Mouse (Mus musculus) myocyte (in vitro differentiated cells): ENCODE results near the gene Palld. TPM values are rescaled to one million over a fixed set of nuclear protein-coding genes. Genes with fewer than 3 reads are reported as not detected.

ENCODE experiments used
- H3K27me3 ChIP-seq: one replicate; pipeline ENCODE4 v1.6.1; 2011; ENCODE audit not compliant: control insufficient read depth, insufficient read depth, insufficient read length
- H3K36me3 ChIP-seq: one replicate; pipeline ENCODE4 v1.6.1; 2011; ENCODE audit not compliant: control insufficient read depth, insufficient read depth
- H3K4me2 ChIP-seq: one replicate; pipeline ENCODE4 v1.6.1; 2011; ENCODE audit warnings: low read depth, control low read depth
- H3K4me3 ChIP-seq: one replicate; pipeline ENCODE4 v1.5.1; 2011; ENCODE audit warnings: mild to moderate bottlenecking, control low read depth, moderate library complexity
- H3K79me2 ChIP-seq: one replicate; pipeline ENCODE4 v1.6.1; 2011; ENCODE audit not compliant: control insufficient read depth, insufficient read depth
- H3ac ChIP-seq: one replicate; pipeline ENCODE4 v1.6.1; 2011; ENCODE audit not compliant: control insufficient read depth, insufficient read length
- CEBPB ChIP-seq: IDR thresholded peaks from 2 replicates; pipeline ENCODE4 v1.6.1; 2011; ENCODE audit warnings: mild to moderate bottlenecking, moderate library complexity; ENCODE audit not compliant: poor library complexity, insufficient read depth, severe bottlenecking
- E2F4 ChIP-seq: IDR thresholded peaks from one replicate; pipeline ENCODE4 v1.6.1; 2011; ENCODE audit warnings: mild to moderate bottlenecking, control low read depth, moderate library complexity; ENCODE audit not compliant: insufficient read depth
- MAX ChIP-seq: IDR thresholded peaks from one replicate; pipeline ENCODE4 v1.6.1; 2011; ENCODE audit warnings: low read depth, mild to moderate bottlenecking, control low read depth
- MYOD1 ChIP-seq, 3 experiments: IDR thresholded peaks; one replicate each; pipeline ENCODE4 v1.6.1; 2011; ENCODE audit warnings: control low read depth in 2 of 3, low read depth in 2 of 3, mild to moderate bottlenecking in 2 of 3, moderate library complexity in 1 of 3; ENCODE audit not compliant: insufficient read length in 2 of 3, control insufficient read depth in 1 of 3
- MYOG ChIP-seq, 3 experiments: IDR thresholded peaks; one replicate each; pipeline ENCODE4 v1.6.1; 2011; ENCODE audit warnings: control low read depth in 2 of 3, low read depth in 2 of 3, mild to moderate bottlenecking in 2 of 3; ENCODE audit not compliant: insufficient read length in 2 of 3, control insufficient read depth in 1 of 3, insufficient read depth in 1 of 3
- POLR2A ChIP-seq: IDR thresholded peaks from one replicate; pipeline ENCODE4 v1.6.1; 2011; ENCODE audit warnings: low read depth, mild to moderate bottlenecking, control low read depth, moderate library complexity; ENCODE audit not compliant: insufficient read length
- POLR2AphosphoS2 ChIP-seq: IDR thresholded peaks from one replicate; pipeline ENCODE4 v1.6.1; 2011; ENCODE audit warnings: low read depth, control low read depth; ENCODE audit not compliant: insufficient read length
- REST ChIP-seq: IDR thresholded peaks from one replicate; pipeline ENCODE4 v1.6.1; 2011; ENCODE audit warnings: mild to moderate bottlenecking, control low read depth, moderate library complexity; ENCODE audit not compliant: insufficient read depth, insufficient read length
- SRF ChIP-seq: IDR thresholded peaks from one replicate; pipeline ENCODE4 v1.6.1; 2011; ENCODE audit warnings: low read depth; ENCODE audit not compliant: control insufficient read depth, insufficient read length
- TCF12 ChIP-seq: IDR thresholded peaks from one replicate; pipeline ENCODE4 v1.6.1; 2011; ENCODE audit warnings: mild to moderate bottlenecking, control low read depth; ENCODE audit not compliant: poor library complexity, insufficient read depth, severe bottlenecking
- TCF3 ChIP-seq: IDR thresholded peaks from one replicate; pipeline ENCODE4 v1.6.1; 2011; ENCODE audit warnings: low read depth, control low read depth; ENCODE audit not compliant: insufficient read length
- USF1 ChIP-seq: IDR thresholded peaks from one replicate; pipeline ENCODE4 v1.6.1; 2011; ENCODE audit warnings: low read depth, mild to moderate bottlenecking, control low read depth, moderate library complexity
- polyA plus RNA-seq: library from polyadenylated mRNA; unstranded; fragments of >200 nt; fragmentation: generic; extraction: Trizol; gene quantifications from one replicate; pipeline ENCODE4 v1.2.1, GENCODE M21; 2012; ENCODE audit warnings: missing spikeins

The Palld gene
- polyA plus RNA-seq, 1 experiment = 52.4 TPM

GRCm38 (mm10) chr8:61921454-61922054 is 19.1 kb upstream of the Palld start:
- Histone ChIP-seq H3K4me2 (peak overlapping the region; percentile 68), H3K4me3 (no peak overlapping the region), H3K79me2 (no peaks in the 10 kb centered on the region), H3K27me3 (no peaks in the 10 kb centered on the region), H3K36me3 (no peaks in the 10 kb centered on the region), H3ac (no peak overlapping the region)
- TF ChIP-seq MYOG (IDR thresholded peaks at IDR 0.05; ENCODE audit: control insufficient read depth in 1 of 3, insufficient read depth in 1 of 3, insufficient read length in 2 of 3, low read depth in 2 of 3) = peak; percentile 26 to 95 (median 89)
- TF ChIP-seq REST = no peak
- TF ChIP-seq TCF3 = peak; percentile 19
- TF ChIP-seq TCF12 = peak; percentile 83
- TF ChIP-seq USF1 = no peak
- peak; percentile 26 for TF ChIP-seq SRF
- TF ChIP-seq MYOD1 (IDR thresholded peaks at IDR 0.05; ENCODE audit: control insufficient read depth in 1 of 3, insufficient read length in 2 of 3, low read depth in 2 of 3) = peak in 2 of 3 experiments; percentile 80 to 93

DNA sequence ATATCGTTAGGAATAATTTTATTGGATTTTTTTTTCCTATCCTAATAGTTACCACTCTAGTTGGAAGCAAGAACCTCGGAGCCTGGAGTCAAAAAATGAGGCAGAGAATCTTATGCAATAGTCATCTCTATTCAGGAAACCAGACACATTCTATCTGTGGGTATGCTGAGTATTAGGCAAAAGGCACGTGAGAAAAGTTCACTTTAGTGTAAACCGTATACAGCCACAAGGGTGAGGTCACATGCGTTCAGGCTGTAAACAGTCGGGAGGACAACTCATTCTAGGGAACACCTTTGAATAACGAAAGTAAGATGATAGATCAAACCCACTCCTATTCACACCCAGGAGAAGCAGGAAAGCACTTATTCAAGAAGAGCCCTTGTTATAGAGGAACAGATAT is 17.9 kb upstream of the Palld start:
- H3K4me2 ChIP-seq = peak overlapping the region; percentile 68
- no peak overlapping the region for H3K4me3 ChIP-seq
- no peaks in the 10 kb centered on the region for H3K79me2 ChIP-seq
- TF ChIP-seq TCF3 = no peak
- no peak for TF ChIP-seq POLR2A
- TF ChIP-seq MYOG (IDR thresholded peaks at IDR 0.05; ENCODE audit: control insufficient read depth in 1 of 3, insufficient read depth in 1 of 3, insufficient read length in 2 of 3, low read depth in 2 of 3) = no peak
- no peak for TF ChIP-seq E2F4
- no peak for TF ChIP-seq REST
- no peak for TF ChIP-seq POLR2AphosphoS2
- no peak for TF ChIP-seq USF1
- TF ChIP-seq MYOD1 (IDR thresholded peaks at IDR 0.05; ENCODE audit: control insufficient read depth in 1 of 3, insufficient read length in 2 of 3, low read depth in 2 of 3) = no peak
- TF ChIP-seq TCF12 = no peak
- TF ChIP-seq MAX = no peak
- no peak for TF ChIP-seq SRF
- TF ChIP-seq CEBPB = no peak
- no peak overlapping the region for H3ac ChIP-seq
- H3K27me3 ChIP-seq = no peaks in the 10 kb centered on the region
- H3K36me3 ChIP-seq = no peaks in the 10 kb centered on the region

DNA sequence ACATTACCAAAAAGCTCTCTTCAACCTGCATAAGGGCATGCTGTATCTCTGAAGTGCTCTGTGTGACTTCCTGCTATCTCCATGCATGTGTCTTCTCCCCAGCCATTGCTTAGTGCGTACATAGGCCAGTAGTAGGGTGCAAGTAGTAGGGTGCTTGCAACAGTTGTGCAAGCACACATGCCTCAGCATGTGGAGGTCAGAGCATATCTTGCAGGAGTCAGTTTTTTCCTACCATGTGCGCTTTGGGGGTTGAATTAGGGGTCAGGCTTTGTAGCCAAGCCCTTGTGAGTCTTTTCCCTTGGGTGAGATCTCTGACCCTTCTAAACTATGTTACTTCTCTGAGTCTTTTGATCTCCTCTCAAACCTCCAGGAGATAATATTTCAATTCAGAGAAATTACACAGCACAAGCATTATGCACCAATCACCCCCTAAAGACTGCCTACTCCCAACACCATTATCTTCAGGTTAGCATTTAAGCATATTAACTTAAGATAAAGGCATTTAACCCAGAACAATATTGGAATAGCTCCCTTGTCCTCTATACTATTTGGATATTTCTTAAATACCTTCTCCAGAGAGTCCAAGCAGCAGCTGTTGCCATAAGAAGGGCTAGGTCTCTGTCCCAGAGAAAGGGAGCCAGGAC is 16.8 kb upstream of the Palld start:
- Histone ChIP-seq H3K4me3 (no peak overlapping the region), H3ac (no peak overlapping the region), H3K36me3 (no peaks in the 10 kb centered on the region), H3K4me2 (peak overlapping the region; percentile 68), H3K79me2 (no peaks in the 10 kb centered on the region), H3K27me3 (no peaks in the 10 kb centered on the region)
- TF ChIP-seq E2F4 (no peak), MYOD1 (IDR thresholded peaks at IDR 0.05; ENCODE audit: control insufficient read depth in 1 of 3, insufficient read length in 2 of 3, low read depth in 2 of 3) (no peak), REST (no peak), MAX (no peak), POLR2A (no peak), TCF12 (no peak), TCF3 (no peak), MYOG (IDR thresholded peaks at IDR 0.05; ENCODE audit: control insufficient read depth in 1 of 3, insufficient read depth in 1 of 3, insufficient read length in 2 of 3, low read depth in 2 of 3) (no peak), POLR2AphosphoS2 (no peak), SRF (no peak), USF1 (no peak)

DNA sequence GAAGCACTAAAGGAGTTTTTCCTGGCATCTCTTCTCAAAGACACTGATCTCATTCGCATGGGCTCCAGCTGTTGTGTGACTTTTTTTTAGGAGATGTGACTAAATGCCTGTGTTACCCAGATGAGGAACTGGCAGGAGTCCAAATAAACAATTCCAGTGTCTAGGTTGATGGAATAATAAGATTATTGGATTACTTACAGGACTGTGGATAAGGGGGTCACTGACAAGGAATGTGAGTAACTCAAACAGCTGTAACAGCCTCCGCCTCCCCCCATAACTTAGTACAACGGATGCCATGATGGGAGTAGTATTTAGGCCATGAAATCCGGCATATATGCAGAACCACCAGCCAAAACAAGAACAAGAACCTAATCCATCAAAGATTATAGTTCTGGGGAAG is 14.8 kb upstream of the Palld start:
- Histone ChIP-seq H3K79me2 (no peaks in the 10 kb centered on the region), H3K4me3 (no peak overlapping the region), H3ac (no peak overlapping the region), H3K36me3 (no peaks in the 10 kb centered on the region), H3K4me2 (no peak overlapping the region), H3K27me3 (no peaks in the 10 kb centered on the region)
- TF ChIP-seq USF1 = no peak
- peak in 1 of 3 experiments; percentile 7 for TF ChIP-seq MYOD1 (IDR thresholded peaks at IDR 0.05; ENCODE audit: control insufficient read depth in 1 of 3, insufficient read length in 2 of 3, low read depth in 2 of 3)

DNA sequence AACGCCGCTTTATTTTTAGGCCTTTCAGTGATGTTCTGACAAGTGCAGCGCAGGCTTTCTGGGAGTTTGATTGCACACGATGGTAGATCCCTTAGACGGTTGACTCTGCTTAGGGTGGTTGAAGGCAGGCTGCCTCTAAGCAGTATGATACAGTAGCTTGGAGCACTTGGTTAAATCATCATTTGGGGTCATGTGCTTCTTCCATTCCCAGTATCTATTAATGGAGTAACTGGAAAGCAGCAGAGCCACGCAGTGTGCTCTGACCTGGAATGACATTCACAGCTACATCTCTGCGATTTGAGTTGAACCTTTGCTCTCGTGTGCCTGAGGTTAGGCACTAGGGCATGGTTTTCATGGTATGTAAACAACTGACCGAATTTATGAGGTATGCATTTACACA is 11.5 kb upstream of the Palld start:
- Histone ChIP-seq H3K79me2 (no peaks in the 10 kb centered on the region), H3K4me2 (peak overlapping the region; percentile 20), H3K4me3 (no peak overlapping the region), H3K36me3 (no peaks in the 10 kb centered on the region), H3ac (no peak overlapping the region), H3K27me3 (no peaks in the 10 kb centered on the region)
- TF ChIP-seq POLR2AphosphoS2 (no peak), TCF3 (no peak), E2F4 (no peak), USF1 (no peak), MYOG (IDR thresholded peaks at IDR 0.05; ENCODE audit: control insufficient read depth in 1 of 3, insufficient read depth in 1 of 3, insufficient read length in 2 of 3, low read depth in 2 of 3) (no peak), SRF (no peak), MAX (no peak)
